8 mouse cellular contexts compared by ENCODE assay signal in genomic region chr2:122667856-122668255, GRCm38 (mm10). TPM values are rescaled to one million over a fixed set of nuclear protein-coding genes. Genes with fewer than 3 reads are reported as not detected.
DNase-seq lines count a peak whose midpoint lies in the region; ATAC-seq and TF ChIP-seq lines count a peak whose summit lies in the region.

No protein-coding gene starts in this region.

- no peak overlapping the region for H3K9ac ChIP-seq in lung, postnatal 0 days (replicated peaks; ENCODE audit: low read depth)

- H3K4me2 ChIP-seq in lung, postnatal 0 days (replicated peaks; ENCODE audit: low read depth, low read length): no peak overlapping the region

- H3K27me3 ChIP-seq in lung, postnatal 0 days (replicated peaks; ENCODE audit: insufficient read depth, low read length): no peaks in the 10 kb centered on the region

- no peak overlapping the region for H3K27ac ChIP-seq in lung, postnatal 0 days (ENCODE audit: low read length)

- no peaks in the 10 kb centered on the region for H3K9me3 ChIP-seq in lung, postnatal 0 days (ENCODE audit: low read length)

- peak; percentile 72 for TF ChIP-seq CTCF in lung, postnatal 0 days (IDR thresholded peaks at IDR 0.05)

- DNase-seq in cerebellum, adult 8-10 months: peak; percentile 3
- no peak for DNase-seq in cerebellum, adult 11 months
- DNase-seq in left cerebral cortex, adult 18-20 months (ENCODE audit: low spot score in 2 of 2): peak; percentile 20 to 25
- DNase-seq in left cerebral cortex, adult 8-10 months (ENCODE audit: low spot score in 2 of 2): no peak
- peak; percentile 16 for DNase-seq in R1 (ENCODE audit: low read depth, low spot score)
- DNase-seq in fibroblast of lung, adult 2 months (ENCODE audit: low read depth): peak; percentile 53
- peak; percentile 74 for DNase-seq in lung, postnatal 0 days (ENCODE audit: low spot score)

- WGBS in lung, postnatal 0 days: 16% methylated on average over 5 of the region's 5 CpGs

- ATAC-seq in lung, postnatal 0 days: no peak
- ATAC-seq in granulocyte monocyte progenitor cell, adult 5-6 weeks (replicated peaks; ENCODE audit: poor library complexity, severe bottlenecking): no peak

- H3K4me1 ChIP-seq in lung, postnatal 0 days (ENCODE audit: insufficient read depth, low read depth, low read length): no peaks in the 10 kb centered on the region

- no peak overlapping the region for H3K4me3 ChIP-seq in lung, postnatal 0 days (ENCODE audit: low read depth, low read length)

- TF ChIP-seq EP300 in lung, postnatal 0 days (IDR thresholded peaks at IDR 0.05): no peak

- no peaks in the 10 kb centered on the region for H3K36me3 ChIP-seq in lung, postnatal 0 days (ENCODE audit: insufficient read depth, low read length)

RNA-seq across cellular contexts. Expression of gene AA467197, which starts 31.1 kb away (rescaled TPM):
- total RNA-seq in left cerebral cortex, adult 18-20 months (2021): not detected
- 1 to 10 TPM in 1 of 4 experiments, under 1 TPM in 1, not detected in 2; 0.65 to 1.0 TPM for total RNA-seq in left cerebral cortex, adult 8-10 months (2022)
- 1.3 and 2.6 TPM in 2 replicates for polyA plus RNA-seq in lung, postnatal 0 days (2015; fragmentation: Nextera tagmentation; extraction: Ambion mirVana)
- not detected in 2 replicates for total RNA-seq in granulocyte monocyte progenitor cell, adult 5-6 weeks (2014; fragmentation: Nextera tagmentation)
- total RNA-seq in granulocyte monocyte progenitor cell, adult 5-6 weeks (2017): 2.4 TPM in 2 replicates

RNA-seq across cellular contexts. Expression of gene Slc30a4, which starts 34.6 kb away (rescaled TPM):
- total RNA-seq in left cerebral cortex, adult 18-20 months (2021): 10 to 100 TPM; 49.1 to 50.6 TPM
- total RNA-seq in left cerebral cortex, adult 8-10 months (2022): 10 to 100 TPM; 40.4 to 51.6 (median 45.3) TPM
- 5.0 and 5.8 TPM in 2 replicates for polyA plus RNA-seq in lung, postnatal 0 days (2015; fragmentation: Nextera tagmentation; extraction: Ambion mirVana)
- total RNA-seq in granulocyte monocyte progenitor cell, adult 5-6 weeks (2014; fragmentation: Nextera tagmentation): 1.3 and 2.0 TPM in 2 replicates
- 1.3 and 2.1 TPM in 2 replicates for total RNA-seq in granulocyte monocyte progenitor cell, adult 5-6 weeks (2017)

RNA-seq across cellular contexts. Expression of gene Gatm, which starts 56.8 kb away (rescaled TPM):
- 10 to 100 TPM; 66.0 to 74.6 TPM for total RNA-seq in left cerebral cortex, adult 18-20 months (2021)
- total RNA-seq in left cerebral cortex, adult 8-10 months (2022): 100 to 1,000 TPM in 3 of 4 experiments, 10 to 100 TPM in 1; 97.7 to 112 (median 104) TPM
- 3.0 and 3.7 TPM in 2 replicates for polyA plus RNA-seq in lung, postnatal 0 days (2015; fragmentation: Nextera tagmentation; extraction: Ambion mirVana)
- 94.8 and 123 TPM in 2 replicates for total RNA-seq in granulocyte monocyte progenitor cell, adult 5-6 weeks (2014; fragmentation: Nextera tagmentation)
- total RNA-seq in granulocyte monocyte progenitor cell, adult 5-6 weeks (2017): 96.0 and 115 TPM in 2 replicates

Comparison
In these comparisons a context has a peak if more than half of its experiments do, and no peak if none do; other contexts are left out.
1. DNase-seq: peak in cerebellum, adult 8-10 months (single experiment), left cerebral cortex, adult 18-20 months (2 of 2), R1 (single experiment), fibroblast of lung, adult 2 months (single experiment) and lung, postnatal 0 days (single experiment); none in cerebellum, adult 11 months (single experiment) and left cerebral cortex, adult 8-10 months (0 of 2).
2. RNA of gene Slc30a4, which starts 34.6 kb away (total RNA-seq): 49.1 to 50.6 TPM in left cerebral cortex, adult 18-20 months and 40.4 to 51.6 TPM in left cerebral cortex, adult 8-10 months; 1.3 to 2.1 TPM in granulocyte monocyte progenitor cell, adult 5-6 weeks; every median in the first group is over 10 times any median in the second.